Mouse (Mus musculus) cerebellum, postnatal 14 days (tissue): ENCODE data around the gene Catspere2.

Experiments used
- DNase-seq, 2 experiments: peaks; one replicate each; pipeline ENCODE4 v3.0.0; 2021; ENCODE audit warnings: mixed read lengths in 2 of 2

The Catspere2 gene

DNA sequence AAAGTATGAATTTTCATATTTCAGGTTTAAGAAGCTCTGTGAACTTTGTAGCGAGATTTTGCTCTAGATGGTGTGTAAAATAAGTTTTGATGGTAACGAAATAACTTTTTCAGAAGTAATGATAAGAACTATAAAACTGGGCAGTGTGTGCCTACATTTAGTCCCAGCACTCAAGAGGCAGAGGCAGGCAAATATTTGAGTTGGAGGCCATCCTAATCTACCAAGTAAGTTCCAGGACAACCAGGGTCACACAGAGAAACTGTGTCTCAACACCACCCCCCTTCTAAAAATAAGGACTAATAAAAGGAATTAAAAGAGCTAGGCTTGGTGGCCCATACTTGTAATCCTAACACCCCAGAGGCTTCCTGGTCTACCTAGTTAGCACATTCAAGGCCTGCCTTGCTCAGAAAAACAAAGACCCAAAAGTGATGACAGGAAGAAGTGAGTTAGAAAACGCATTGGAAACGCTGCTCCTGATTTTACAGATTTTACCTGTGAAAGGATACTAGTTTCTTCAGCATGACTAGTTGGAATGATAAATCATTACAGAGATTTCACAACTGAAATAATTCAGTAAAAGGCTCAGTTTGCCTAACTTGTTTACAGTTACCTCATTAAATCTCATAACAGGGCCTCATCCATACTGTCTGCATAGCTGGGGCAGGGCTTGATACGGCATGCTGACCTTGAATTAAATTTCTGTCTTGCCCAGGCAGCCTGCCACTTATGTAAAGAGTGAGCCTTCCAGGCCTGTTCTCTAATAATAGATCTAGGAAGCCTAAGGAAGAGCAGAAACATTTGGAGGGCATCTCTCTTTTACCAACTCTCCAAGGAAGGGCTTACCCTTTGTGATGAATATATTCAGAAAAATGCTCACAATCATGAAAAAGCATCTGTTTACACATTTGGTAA is 236.2 kb downstream of the Catspere2 start:
- DNase-seq: peak; percentile 28 to 40
